Mouse (Mus musculus): Measurements from ENCODE around the gene Tex13c2. TPM values are rescaled to one million over a fixed set of nuclear protein-coding genes. Genes with fewer than 3 reads are reported as not detected.

The Tex13c2 gene
- not detected in 2 replicates for polyA plus RNA-seq (2012; rRNA removed)

DNA sequence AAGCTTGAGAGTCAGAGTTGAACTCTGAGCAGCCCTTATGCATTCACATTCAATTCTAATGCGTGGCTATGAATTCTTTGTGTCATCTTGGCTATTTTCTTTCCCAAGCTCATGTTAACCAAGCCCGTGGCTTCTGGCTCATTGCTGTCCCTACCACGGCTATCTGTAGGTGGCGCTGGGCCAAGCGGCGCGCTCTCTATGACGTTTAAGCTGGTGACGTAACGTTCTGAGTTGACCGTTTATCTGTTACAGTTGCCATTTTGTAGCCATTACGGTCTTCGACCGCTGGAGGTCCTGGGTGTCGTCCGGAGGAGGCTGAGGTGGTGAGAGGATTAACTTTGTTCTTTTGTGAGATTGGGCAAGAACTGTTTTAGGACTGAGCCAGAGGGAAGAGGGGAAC is at the start of gene Tex13c2:
Gene Tex13c2 (plus strand): TSS at position 246 of the 400 bp plus-strand sequence.
- DNase-seq (ENCODE audit: extremely low spot score in 1 of 2, low spot score in 1 of 2), result no peak

GRCm38 (mm10) chrX:42450305-42450704 is 39.2 kb upstream of the Tex13c2 start:
- DNase-seq (ENCODE audit: extremely low spot score in 1 of 2, low spot score in 1 of 2), result no peak

DNA sequence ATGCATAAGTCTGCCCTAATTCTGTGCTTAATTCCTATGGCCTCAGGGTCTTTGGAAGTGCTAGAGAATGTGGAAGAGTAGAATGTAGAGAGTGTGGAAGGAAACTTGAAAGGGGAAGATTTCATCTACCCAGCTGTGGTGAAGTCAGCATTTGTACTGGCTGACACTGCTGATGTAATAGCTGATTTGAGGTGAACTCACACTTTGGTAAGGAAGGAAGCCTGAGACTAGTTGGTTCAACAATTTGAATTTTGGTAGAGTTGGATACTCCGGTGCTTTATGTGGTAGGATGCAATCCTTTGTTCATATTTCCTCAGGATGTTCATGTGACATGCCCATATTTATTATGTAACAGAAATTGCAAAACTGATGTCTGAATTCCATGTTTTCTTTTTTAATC is 36.5 kb upstream of the Tex13c2 start:
- no peak for DNase-seq (ENCODE audit: extremely low spot score in 1 of 2, low spot score in 1 of 2)

GRCm38 (mm10) chrX:42454533-42454932 is 35.0 kb upstream of the Tex13c2 start:
- DNase-seq (ENCODE audit: extremely low spot score in 1 of 2, low spot score in 1 of 2), result no peak

DNA sequence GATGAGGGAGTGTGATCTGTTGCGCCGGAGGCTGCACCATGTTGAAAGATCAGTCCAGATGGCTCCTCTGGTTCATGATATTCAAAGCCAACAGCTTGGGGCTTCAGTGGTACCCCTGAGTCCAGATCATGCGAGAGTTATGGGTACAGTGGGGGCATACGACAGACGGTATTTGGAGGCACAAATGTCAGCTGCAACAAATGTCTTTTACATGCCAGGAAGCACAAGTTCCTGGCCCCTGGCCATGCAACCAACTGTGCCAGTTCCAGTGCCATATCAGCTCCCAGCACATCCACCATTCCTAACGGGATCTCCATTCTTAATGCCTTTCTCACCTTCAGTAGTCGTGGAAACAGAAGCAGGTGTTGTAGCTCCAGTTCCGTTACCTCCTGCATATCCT is 845 bp downstream of the Tex13c2 start:
- no peak for DNase-seq (ENCODE audit: extremely low spot score in 1 of 2, low spot score in 1 of 2)

GRCm38 (mm10) chrX:42500538-42500937 is 11.0 kb downstream of the Tex13c2 start:
- no peak for DNase-seq (ENCODE audit: extremely low spot score in 1 of 2, low spot score in 1 of 2)

DNA sequence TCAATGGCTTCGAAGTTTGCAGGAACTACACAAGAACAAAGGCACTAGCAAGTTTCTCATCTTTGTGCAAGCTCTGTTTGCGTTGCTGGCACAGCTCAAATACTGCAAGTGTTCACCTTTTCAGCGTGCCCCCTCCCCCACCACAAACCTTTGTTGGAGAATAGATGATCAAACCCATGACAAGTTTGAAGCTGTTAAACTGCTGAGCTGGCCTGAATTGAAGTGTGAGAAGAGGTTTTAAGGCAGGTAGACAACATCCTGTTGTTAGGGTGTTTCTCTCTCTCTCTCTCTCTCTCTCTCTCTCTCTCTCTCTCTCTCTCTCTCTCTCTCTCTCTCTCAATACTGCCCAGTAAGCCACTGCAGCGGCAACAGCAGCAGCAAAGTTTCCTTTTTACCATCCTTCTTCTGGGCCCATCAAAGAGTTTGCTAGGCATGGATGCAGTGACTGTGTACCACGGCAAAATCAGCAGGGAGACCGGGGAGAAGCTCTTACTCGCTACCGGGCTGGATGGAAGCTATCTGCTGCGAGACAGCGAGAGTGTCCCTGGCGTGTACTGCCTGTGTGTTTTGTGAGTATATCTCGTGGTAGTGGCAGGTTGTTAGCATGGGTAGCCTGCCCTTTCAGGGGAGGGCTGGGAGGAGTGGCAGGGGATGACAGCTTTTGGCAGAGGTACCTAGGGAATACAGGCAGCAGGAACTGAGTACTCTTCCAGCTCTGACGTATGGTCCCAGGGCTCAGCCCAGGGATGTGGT is 13.0 kb downstream of the Tex13c2 start, which contains the start of gene Sh2d1a:
Gene Sh2d1a (plus strand): TSS at position 163 of the 753 bp plus-strand sequence.
- no peak for DNase-seq (ENCODE audit: extremely low spot score in 1 of 2, low spot score in 1 of 2)

DNA sequence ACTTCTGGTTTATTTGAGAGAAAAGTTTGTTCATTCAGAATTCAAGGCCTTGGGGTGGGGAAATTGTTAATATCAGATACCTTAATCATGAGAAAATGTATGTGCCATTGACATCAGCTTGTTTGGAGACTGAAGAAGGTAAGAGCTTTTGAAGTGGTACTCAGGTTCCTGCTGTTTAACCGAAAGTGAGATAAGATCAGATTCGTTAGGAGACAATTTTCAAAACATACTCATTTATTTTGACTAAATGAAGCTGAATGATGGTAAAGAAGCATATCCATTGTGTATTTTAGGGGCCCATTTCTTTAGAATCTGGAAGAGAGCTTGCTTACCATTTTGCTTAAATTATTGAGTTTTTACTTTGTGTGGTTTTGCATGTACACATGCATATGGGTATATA is 21.6 kb downstream of the Tex13c2 start:
- DNase-seq (ENCODE audit: extremely low spot score in 1 of 2, low spot score in 1 of 2), result no peak

GRCm38 (mm10) chrX:42512567-42512966 is 23.1 kb downstream of the Tex13c2 start:
- no peak for DNase-seq (ENCODE audit: extremely low spot score in 1 of 2, low spot score in 1 of 2)

- no peak for DNase-seq (ENCODE audit: extremely low spot score in 1 of 2, low spot score in 1 of 2)
These were observed 33.4 kb downstream of the Tex13c2 start for GRCm38 (mm10) chrX:42522868-42523267.

DNA sequence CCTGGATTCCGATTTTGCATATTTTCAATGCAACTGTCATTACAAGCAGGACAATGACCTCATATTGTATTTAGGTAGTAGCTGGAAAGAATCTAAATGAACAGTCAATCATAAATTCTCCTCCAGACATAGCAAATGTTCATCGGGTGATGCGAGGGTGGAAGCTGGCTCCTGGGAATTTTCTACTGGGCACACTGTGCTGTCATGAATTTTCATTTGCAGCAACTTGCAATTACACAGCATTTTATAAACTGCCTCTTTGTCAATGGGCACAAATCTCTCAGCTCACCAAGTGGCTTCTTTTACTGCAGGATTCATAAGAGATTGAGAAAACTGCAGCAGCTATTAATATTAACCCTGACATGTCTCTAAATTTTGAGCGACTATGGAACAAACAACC is 41.2 kb downstream of the Tex13c2 start:
- no peak for DNase-seq (ENCODE audit: extremely low spot score in 1 of 2, low spot score in 1 of 2)

GRCm38 (mm10) chrX:42540030-42540755 is 50.7 kb downstream of the Tex13c2 start:
- peak in 1 of 2 experiments; percentile 26 for DNase-seq (ENCODE audit: extremely low spot score in 1 of 2, low spot score in 1 of 2)

DNA sequence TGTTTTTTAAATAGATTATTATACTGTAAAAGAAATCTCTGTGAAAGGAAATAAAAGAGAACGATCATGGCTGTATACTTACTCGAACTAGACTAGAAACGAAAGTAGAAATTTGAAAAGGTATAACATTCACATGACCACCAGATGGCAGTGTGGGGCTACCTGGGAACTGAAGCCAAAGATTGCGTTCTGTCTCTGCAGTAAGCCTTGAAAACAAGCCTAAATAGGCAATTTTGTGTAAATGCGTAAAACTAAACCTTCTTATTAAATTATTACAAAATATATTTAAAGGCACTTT is 51.2 kb downstream of the Tex13c2 start:
- peak; percentile 17 to 88 for DNase-seq (ENCODE audit: extremely low spot score in 1 of 2, low spot score in 1 of 2)

Other genes with a start within 250 kb of the Tex13c2 start
- 0.36 TPM in 1 of 2 replicates, not detected in the other for gene Sh2d1a, start 12.8 kb downstream of the Tex13c2 start, polyA plus RNA-seq (2012; rRNA removed)

All from frontal cortex, adult 2 months (tissue).